Mouse (Mus musculus): Measurements from ENCODE around the gene Icam4.

DNA sequence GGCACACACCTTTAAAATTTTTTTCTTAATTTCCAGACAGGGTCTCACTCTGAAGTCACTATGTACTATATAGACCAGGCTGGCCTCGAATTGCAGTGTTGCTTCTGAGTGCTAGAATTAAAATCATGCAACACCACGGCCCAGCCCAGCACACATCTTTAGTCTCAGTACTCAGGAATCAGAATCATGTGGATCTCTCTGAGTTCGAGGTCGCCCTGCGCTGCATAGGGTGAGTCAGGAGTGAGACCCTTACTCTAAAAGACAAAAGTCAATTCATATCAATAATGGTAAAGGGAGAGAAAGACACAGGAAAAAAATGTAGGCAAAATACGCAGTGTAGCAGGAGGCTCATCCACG is 26.9 kb upstream of the Icam4 start:
- no peak for TF ChIP-seq CTCF (IDR thresholded peaks at IDR 0.05; ENCODE audit: control insufficient read depth, insufficient read depth, insufficient replicate concordance, low read depth, low read length)
- no peak for TF ChIP-seq POLR2A (IDR thresholded peaks at IDR 0.05; ENCODE audit: control insufficient read depth, low read depth, low read length)

Measured in testis, adult 2 months (tissue).